Mouse (Mus musculus): ENCODE results near the gene Crip2. TPM values are rescaled to one million over a fixed set of nuclear protein-coding genes. Genes with fewer than 3 reads are reported as not detected.

Crip2 gene
- polyA plus RNA-seq, 1 experiment from 2014 or later = 239 TPM

GRCm38 (mm10) chr12:113137260-113138213 is 2.5 kb upstream of the Crip2 start:
- Histone ChIP-seq H3K9ac (replicated peaks; ENCODE audit: low read depth, low read length) (no peak overlapping the region), H3K36me3 (ENCODE audit: control insufficient read depth, insufficient read depth, low read length) (peaks cover 42% of the 10 kb centered on the region), H3K4me3 (ENCODE audit: low read depth, low read length) (no peak overlapping the region), H3K4me1 (ENCODE audit: control insufficient read depth, insufficient read depth, low read length) (peaks cover 24% of the 10 kb centered on the region), H3K27me3 (ENCODE audit: control insufficient read depth, insufficient read depth, low read length) (no peaks in the 10 kb centered on the region), H3K9me3 (ENCODE audit: control insufficient read depth, low read length) (no peaks in the 10 kb centered on the region), H3K4me2 (ENCODE audit: low read depth, low read length) (no peak overlapping the region), H3K27ac (ENCODE audit: low read depth, low read length) (no peak overlapping the region)
- WGBS = 88% methylated on average over 18 of the region's 18 CpGs
- ATAC-seq (ENCODE audit: low read depth) = no peak

GRCm38 (mm10) chr12:113138291-113138690 is 1.7 kb upstream of the Crip2 start:
- peaks cover 36% of the 10 kb centered on the region for H3K36me3 ChIP-seq (ENCODE audit: control insufficient read depth, insufficient read depth, low read length)
- no peak overlapping the region for H3K9ac ChIP-seq (replicated peaks; ENCODE audit: low read depth, low read length)
- no peak overlapping the region for H3K27ac ChIP-seq (ENCODE audit: low read depth, low read length)
- H3K4me2 ChIP-seq (ENCODE audit: low read depth, low read length) = no peak overlapping the region
- H3K27me3 ChIP-seq (ENCODE audit: control insufficient read depth, insufficient read depth, low read length) = no peaks in the 10 kb centered on the region
- ATAC-seq (ENCODE audit: low read depth) = no peak
- peaks cover 31% of the 10 kb centered on the region for H3K4me1 ChIP-seq (ENCODE audit: control insufficient read depth, insufficient read depth, low read length)
- H3K9me3 ChIP-seq (ENCODE audit: control insufficient read depth, low read length) = no peaks in the 10 kb centered on the region
- H3K4me3 ChIP-seq (ENCODE audit: low read depth, low read length) = no peak overlapping the region
- 78% methylated on average over 6 of the region's 6 CpGs for WGBS

- Histone ChIP-seq H3K9ac (replicated peaks; ENCODE audit: low read depth, low read length) (peak overlapping the region; percentile 68), H3K9me3 (ENCODE audit: control insufficient read depth, low read length) (no peaks in the 10 kb centered on the region), H3K36me3 (ENCODE audit: control insufficient read depth, insufficient read depth, low read length) (peaks cover 27% of the 10 kb centered on the region), H3K4me2 (ENCODE audit: low read depth, low read length) (peak overlapping the region; percentile 68), H3K27me3 (ENCODE audit: control insufficient read depth, insufficient read depth, low read length) (no peaks in the 10 kb centered on the region), H3K27ac (ENCODE audit: low read depth, low read length) (peak overlapping the region; percentile 71), H3K4me3 (ENCODE audit: low read depth, low read length) (peak overlapping the region; percentile 65), H3K4me1 (ENCODE audit: control insufficient read depth, insufficient read depth, low read length) (peaks cover 31% of the 10 kb centered on the region)
- peak; percentile 3 for ATAC-seq (ENCODE audit: low read depth)
- WGBS = 32% methylated on average over 11 of the region's 11 CpGs
These were observed 853 bp upstream of the Crip2 start for GRCm38 (mm10) chr12:113138901-113139864.

- Histone ChIP-seq H3K27ac (ENCODE audit: low read depth, low read length) (peak overlapping the region; percentile 64), H3K4me1 (ENCODE audit: control insufficient read depth, insufficient read depth, low read length) (peaks cover 31% of the 10 kb centered on the region), H3K27me3 (ENCODE audit: control insufficient read depth, insufficient read depth, low read length) (no peaks in the 10 kb centered on the region), H3K4me2 (ENCODE audit: low read depth, low read length) (peak overlapping the region; percentile 68), H3K36me3 (ENCODE audit: control insufficient read depth, insufficient read depth, low read length) (peaks cover 15% of the 10 kb centered on the region), H3K9ac (replicated peaks; ENCODE audit: low read depth, low read length) (peak overlapping the region; percentile 68), H3K9me3 (ENCODE audit: control insufficient read depth, low read length) (no peaks in the 10 kb centered on the region), H3K4me3 (ENCODE audit: low read depth, low read length) (peak overlapping the region; percentile 65)
- WGBS = 1% methylated on average over 49 of the region's 49 CpGs
- no peak; the same call in 1 of the 2 replicates for ATAC-seq (ENCODE audit: low read depth)
These were observed 778 bp downstream of the Crip2 start for GRCm38 (mm10) chr12:113140616-113141411.

GRCm38 (mm10) chr12:113141531-113141973 is 1.5 kb downstream of the Crip2 start:
- Histone ChIP-seq H3K4me2 (ENCODE audit: low read depth, low read length) (peak overlapping the region; percentile 68), H3K27me3 (ENCODE audit: control insufficient read depth, insufficient read depth, low read length) (no peaks in the 10 kb centered on the region), H3K4me3 (ENCODE audit: low read depth, low read length) (peak overlapping the region; percentile 65), H3K36me3 (ENCODE audit: control insufficient read depth, insufficient read depth, low read length) (peaks cover 10% of the 10 kb centered on the region), H3K4me1 (ENCODE audit: control insufficient read depth, insufficient read depth, low read length) (peaks cover 33% of the 10 kb centered on the region), H3K27ac (ENCODE audit: low read depth, low read length) (peak overlapping the region; percentile 64), H3K9ac (replicated peaks; ENCODE audit: low read depth, low read length) (peak overlapping the region; percentile 68; the same call in 1 of the 2 replicates), H3K9me3 (ENCODE audit: control insufficient read depth, low read length) (no peaks in the 10 kb centered on the region)
- no peak for ATAC-seq (ENCODE audit: low read depth)
- 24% methylated on average over 8 of the region's 8 CpGs for WGBS

GRCm38 (mm10) chr12:113142021-113142975 is 2.3 kb downstream of the Crip2 start:
- H3K27me3 ChIP-seq (ENCODE audit: control insufficient read depth, insufficient read depth, low read length) = no peaks in the 10 kb centered on the region
- peaks cover 35% of the 10 kb centered on the region for H3K4me1 ChIP-seq (ENCODE audit: control insufficient read depth, insufficient read depth, low read length)
- WGBS = 19% methylated on average over 15 of the region's 15 CpGs
- peak overlapping the region; percentile 68 for H3K9ac ChIP-seq (replicated peaks; ENCODE audit: low read depth, low read length)
- peak overlapping the region; percentile 65 for H3K4me3 ChIP-seq (ENCODE audit: low read depth, low read length)
- no peak for ATAC-seq (ENCODE audit: low read depth)
- H3K36me3 ChIP-seq (ENCODE audit: control insufficient read depth, insufficient read depth, low read length) = peaks cover 4% of the 10 kb centered on the region; the same call in 1 of the 2 replicates
- peak overlapping the region; percentile 68 for H3K4me2 ChIP-seq (ENCODE audit: low read depth, low read length)
- H3K27ac ChIP-seq (ENCODE audit: low read depth, low read length) = peak overlapping the region; percentile 64
- H3K9me3 ChIP-seq (ENCODE audit: control insufficient read depth, low read length) = no peaks in the 10 kb centered on the region

GRCm38 (mm10) chr12:113143164-113143563 is 3.1 kb downstream of the Crip2 start:
- ATAC-seq (ENCODE audit: low read depth) = no peak
- Histone ChIP-seq H3K4me3 (ENCODE audit: low read depth, low read length) (peak overlapping the region; percentile 65; the same call in 1 of the 2 replicates), H3K9me3 (ENCODE audit: control insufficient read depth, low read length) (no peaks in the 10 kb centered on the region), H3K36me3 (ENCODE audit: control insufficient read depth, insufficient read depth, low read length) (no peaks in the 10 kb centered on the region), H3K9ac (replicated peaks; ENCODE audit: low read depth, low read length) (no peak overlapping the region), H3K4me2 (ENCODE audit: low read depth, low read length) (peak overlapping the region; percentile 68), H3K27me3 (ENCODE audit: control insufficient read depth, insufficient read depth, low read length) (no peaks in the 10 kb centered on the region), H3K27ac (ENCODE audit: low read depth, low read length) (no peak overlapping the region), H3K4me1 (ENCODE audit: control insufficient read depth, insufficient read depth, low read length) (peaks cover 35% of the 10 kb centered on the region)
- 64% methylated on average over 7 of the region's 7 CpGs for WGBS

Data from neural tube, embryonic 14.5 days (tissue).